Mouse (Mus musculus) lung, postnatal 10 days (tissue): ENCODE data around the gene Aff3.

Experiments
- DNase-seq: peaks from one replicate; pipeline ENCODE4 v3.0.0; 2021

Aff3 gene

DNA sequence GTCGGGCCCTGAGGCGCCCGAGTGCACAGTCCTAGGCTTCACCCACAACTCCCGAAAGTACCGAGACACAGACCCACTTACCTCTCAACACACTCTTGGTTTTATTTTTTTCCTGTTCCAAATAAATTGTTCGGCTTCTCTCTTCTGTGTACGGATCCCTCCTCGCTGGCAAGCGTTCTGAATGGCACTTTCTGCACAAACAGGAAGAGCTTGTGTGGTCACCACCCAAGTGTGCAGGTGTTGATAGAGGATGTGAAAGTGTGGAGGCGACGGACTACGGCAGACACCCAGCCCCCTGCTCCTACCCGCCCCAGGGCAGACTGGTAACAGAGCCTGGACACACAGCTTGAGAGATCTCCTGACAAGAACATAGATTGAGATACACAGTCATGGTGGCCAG, at the start of gene Aff3:
Aff3 (minus strand) TSS at position 179 of the 400 bp plus-strand sequence.
- DNase-seq, result peak; percentile 26

GRCm38 (mm10) chr1:38700646-38701045, 35.9 kb upstream of the Aff3 start:
- no peak for DNase-seq

DNA sequence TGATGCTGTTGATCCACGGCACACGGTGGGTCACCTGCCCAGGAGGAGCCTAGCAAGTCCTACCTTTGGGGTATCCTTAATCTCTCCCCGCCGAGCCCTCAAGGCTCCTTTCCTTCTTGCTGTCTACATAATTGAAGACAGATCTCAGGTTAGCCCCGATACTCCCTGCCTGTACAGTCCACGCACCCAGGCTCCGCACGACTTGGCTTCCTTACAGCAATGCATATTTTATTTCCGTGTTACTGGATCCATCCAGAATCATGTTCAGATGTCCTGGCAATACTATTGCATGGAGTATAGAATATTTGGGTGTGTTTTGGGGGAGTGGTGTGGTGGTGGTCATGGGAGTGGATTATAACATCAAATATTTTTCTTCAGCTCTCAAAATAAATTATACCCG, 34.5 kb upstream of the Aff3 start:
- no peak for DNase-seq

DNA sequence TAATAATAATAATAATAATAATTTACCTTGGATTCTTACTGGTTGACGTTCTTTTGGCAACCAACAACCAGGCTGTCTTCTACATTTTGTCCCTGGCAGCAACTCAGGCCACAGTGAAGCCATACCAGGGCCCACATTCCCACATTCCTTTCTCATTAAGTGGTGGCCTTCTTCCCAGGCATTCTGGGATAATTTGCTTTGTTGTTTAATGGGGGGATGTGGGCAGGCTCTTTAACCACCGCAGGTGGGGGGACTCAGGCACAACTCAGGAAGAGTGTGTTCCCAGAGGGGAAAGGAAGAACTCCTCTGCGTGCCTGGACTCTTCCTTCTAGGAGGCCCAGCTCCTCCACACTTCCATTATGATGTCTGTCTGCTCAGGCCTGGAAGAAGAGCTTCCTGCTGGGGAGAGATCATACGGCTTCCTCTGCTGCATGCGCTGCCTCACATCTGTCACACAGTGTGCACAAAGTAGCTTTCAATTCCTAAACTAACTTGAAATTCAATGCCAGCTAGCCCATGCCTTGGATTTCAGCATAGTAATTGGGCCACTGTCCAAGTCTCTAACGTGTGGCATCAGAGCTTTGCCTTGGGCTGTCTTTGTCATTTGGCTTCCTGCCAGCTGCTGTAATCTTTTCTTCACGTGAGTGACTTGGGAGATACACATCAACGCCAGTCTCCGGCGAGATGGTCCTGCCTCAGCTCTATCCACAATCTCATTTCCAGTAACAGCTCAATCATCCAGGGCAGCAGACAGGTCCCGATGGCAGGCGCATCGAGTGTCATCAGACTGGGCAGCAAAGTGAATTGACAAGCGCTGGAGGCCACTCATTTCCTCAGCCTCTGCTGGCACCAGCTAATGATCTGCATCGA, 31.3 kb upstream of the Aff3 start:
- peak; percentile 8 for DNase-seq

GRCm38 (mm10) chr1:38695089-38695811, 30.5 kb upstream of the Aff3 start:
- no peak for DNase-seq

- no peak for DNase-seq
Observed at GRCm38 (mm10) chr1:38694142-38694541, 29.4 kb upstream of the Aff3 start.

- no peak for DNase-seq
Observed at GRCm38 (mm10) chr1:38690471-38690870, 25.7 kb upstream of the Aff3 start.

DNA sequence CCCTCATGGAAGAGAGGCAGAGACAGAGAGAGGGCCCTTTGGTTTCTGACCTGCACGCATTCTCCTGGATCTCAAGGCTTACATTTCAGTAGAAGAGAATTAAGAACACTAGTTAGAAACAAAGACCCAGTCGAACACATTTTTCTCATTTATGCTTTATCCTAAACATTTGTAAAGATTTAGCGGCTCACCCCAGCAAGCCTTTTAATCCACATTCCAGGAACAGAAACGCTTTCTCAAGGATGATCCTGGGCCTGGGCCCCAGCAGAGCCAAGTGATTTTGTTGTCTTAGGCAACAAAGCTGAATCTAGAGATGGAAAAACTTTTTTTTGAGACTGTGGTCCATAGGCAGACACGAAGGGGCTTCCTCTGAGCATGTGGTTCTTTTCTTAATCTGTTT, 23.5 kb upstream of the Aff3 start:
- DNase-seq, result no peak

DNA sequence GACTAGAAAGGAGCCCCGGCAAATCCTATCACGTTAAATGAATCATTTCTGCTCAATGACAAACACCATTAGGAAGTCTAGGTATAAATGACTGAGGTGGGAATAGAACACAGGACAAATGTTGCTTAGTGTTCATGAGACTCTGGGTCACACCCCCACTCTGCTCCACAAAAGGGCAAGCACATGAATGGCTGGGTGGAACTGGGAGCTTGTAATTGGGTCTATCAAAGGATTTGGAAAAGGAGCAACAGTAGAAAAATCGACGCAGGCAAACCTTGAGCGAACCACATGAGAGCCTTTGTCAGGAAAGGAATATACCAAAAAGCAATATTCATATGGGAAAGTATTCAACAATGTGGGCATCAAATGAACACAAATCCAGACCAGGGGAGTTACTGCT, 21.0 kb upstream of the Aff3 start:
- no peak for DNase-seq

GRCm38 (mm10) chr1:38683158-38683721, 18.5 kb upstream of the Aff3 start:
- no peak for DNase-seq

DNA sequence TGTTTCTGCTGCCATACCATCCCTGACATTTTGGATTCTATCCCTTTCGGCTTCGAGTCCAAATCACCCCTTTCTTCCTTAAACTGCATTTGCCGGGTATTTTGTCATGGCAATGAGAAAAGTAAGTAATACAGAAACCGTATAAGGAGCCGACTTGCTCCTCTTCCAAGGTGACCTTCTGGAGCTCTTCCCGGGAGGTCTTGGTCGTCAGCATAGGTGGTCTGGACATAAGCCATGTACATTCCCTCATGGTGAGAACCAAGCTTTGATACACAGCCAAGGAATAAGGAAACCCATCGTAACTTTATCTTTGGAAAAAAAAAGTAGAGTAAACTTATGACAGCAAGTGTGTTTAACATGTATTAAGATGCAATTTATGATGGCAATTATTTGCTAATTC, 15.1 kb upstream of the Aff3 start:
- DNase-seq, result no peak

- no peak for DNase-seq
Observed at GRCm38 (mm10) chr1:38671756-38672155, 7.0 kb upstream of the Aff3 start.

DNA sequence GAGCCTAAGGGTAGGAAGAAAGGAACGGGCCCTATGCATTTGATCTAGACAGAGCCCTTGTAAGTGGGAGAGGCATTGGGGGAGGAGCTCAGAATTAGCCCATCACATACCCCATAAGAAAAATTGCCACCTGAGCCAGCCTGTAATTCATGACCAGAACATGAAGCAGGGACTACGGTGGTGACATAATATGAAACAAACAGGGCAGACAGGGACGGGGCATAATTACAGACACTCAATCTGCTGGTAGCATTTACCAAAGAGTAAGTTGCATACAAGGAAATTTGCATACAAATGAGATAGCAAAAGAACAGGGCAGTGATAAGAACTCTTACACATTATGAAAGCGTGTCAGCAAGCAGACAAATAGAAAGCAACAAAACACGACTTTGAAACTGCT, 6.3 kb upstream of the Aff3 start:
- DNase-seq, result no peak

- no peak for DNase-seq
Observed at GRCm38 (mm10) chr1:38668327-38668726, 3.6 kb upstream of the Aff3 start.

GRCm38 (mm10) chr1:38667892-38668291, 3.1 kb upstream of the Aff3 start:
- DNase-seq, result no peak

DNA sequence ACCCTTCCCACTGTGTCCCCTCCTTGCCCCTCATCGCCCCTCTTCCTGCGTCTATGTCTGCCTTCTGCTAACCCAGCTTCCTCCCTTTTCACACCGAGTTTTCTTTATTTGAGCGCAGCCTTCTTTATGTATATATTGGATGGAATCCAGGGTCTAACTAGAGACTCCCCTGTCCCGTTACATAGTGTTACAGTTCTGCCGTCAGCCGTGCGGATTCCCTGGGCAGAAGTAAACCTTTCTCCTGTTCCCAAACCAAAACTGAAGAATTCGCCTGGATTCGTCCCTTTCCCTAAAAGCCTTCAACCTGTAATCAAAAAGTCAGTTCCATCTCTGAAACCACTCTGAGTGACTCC, 2.0 kb upstream of the Aff3 start:
- no peak for DNase-seq

DNA sequence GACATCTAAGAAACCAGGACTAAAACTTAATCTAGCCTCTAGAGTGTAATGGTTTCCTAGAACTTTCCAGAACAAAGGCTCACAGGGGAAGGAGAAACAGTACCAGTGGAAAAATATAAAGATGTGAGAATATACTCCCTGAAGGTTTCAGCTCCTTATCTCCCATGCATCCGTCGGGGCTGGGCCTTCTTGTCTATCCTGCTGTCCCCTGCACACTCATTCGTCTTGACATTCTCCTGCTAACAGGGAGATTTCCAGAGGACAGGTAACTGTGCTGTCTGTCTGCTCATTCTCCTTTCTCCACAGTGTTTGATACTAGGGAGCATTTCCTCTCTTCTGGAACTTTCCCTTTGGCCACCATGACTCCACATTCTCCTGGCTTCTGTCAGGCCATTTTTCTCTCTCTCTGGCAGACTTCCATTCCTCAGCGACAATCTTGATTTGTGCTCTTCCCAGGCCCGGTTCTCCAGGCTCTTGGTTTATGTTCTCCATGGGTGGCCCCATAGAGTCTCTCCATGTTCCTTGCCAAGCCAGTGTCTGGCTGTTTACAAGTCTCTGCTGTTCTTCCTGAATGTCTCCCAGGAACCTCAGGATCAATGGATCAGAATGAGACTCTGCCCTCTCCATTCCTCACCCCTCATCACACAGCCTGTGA, 1.5 kb upstream of the Aff3 start:
- DNase-seq, result peak; percentile 72

GRCm38 (mm10) chr1:38665611-38666010, 856 bp upstream of the Aff3 start:
- DNase-seq, result no peak

DNA sequence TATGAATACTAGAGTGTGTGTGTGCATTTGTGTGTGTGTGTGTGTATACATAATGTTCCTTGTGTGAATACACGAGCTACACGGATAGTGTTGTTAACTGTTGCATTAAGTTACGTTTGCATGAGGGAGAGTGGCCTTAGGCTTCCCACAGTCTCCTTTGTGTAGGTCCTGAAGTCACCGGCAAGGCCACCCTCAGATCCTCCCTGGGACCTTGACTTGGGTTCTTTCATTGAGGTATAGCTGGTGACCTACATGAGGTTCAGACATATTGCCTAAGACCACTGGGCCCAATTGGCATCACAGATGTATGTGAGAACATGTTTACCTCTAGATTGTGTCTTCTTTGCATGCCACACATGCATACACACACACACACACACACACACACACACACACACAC, 494 bp downstream of the Aff3 start:
- DNase-seq, result no peak

DNA sequence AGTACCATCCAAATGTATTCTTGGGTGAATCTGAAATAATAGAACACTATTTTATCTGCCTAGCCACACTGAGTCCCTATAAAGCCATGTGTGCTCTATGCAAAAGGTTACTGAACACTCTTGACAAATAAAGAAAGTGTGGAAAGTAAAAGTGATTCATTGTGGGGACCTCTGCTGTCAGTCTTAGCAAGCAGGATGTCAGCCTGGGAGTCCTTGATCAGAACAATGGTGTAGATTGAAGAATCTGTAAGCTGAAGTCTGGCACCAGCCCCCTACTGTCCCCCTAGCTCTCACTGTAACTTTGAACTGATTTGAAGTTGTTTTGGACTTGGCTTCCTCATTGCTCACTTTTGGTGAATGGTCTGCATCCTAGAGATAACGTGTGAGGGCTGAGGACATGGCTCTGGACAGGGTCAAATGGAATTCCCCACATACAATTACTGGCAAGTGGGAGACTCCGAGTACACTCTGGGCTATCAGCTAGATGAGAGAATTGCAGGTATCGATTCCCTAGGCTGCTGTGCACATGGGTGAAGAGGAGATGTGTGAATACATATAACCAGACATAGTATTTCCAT, 2.0 kb downstream of the Aff3 start:
- DNase-seq, result no peak

DNA sequence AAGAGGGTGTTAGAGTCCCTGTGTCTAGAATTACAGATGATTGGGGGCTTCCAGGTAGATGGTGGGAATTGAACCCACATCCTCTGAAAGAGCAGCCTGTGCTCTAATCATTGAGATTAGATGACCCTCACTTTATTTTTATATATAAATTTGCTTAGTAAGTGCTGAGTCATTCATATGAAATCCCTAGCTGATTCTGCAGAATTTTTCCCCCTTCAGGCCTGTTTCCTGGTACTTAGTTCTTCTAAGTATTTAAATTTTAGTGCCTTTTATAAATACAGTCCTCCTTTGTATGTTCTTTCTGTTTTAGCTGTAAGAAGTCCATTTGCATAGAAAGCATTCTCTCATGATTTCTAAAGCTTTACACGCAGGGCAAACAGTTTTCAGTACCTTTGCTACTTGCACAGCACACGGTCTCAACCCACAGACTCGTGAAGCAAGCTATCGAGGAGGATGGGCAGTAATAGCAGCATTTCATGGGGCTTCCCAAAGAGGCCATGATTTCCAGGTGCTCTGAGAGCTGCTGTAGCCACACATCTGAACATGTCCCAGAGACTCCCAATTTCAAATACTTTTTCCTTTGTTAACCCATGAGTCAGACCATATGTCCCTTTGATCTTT, 5.7 kb downstream of the Aff3 start:
- no peak for DNase-seq

GRCm38 (mm10) chr1:38658376-38658775, 6.4 kb downstream of the Aff3 start:
- no peak for DNase-seq

- no peak for DNase-seq
Observed at GRCm38 (mm10) chr1:38657606-38658005, 7.1 kb downstream of the Aff3 start.
